Mouse (Mus musculus) CH12.LX (cell line): ENCODE measurements around the gene Gm8180. TPM values are rescaled to one million over a fixed set of nuclear protein-coding genes. Genes with fewer than 3 reads are reported as not detected.
A peak's percentile ranks its signal among the peaks of the same experiment; 100 is the strongest.
"Not testable (repeated sequence)": the region's sequence is repeated elsewhere in the genome, so short reads cannot be mapped to it uniquely, and the experiment has no call there.

Experiments
- DNase-seq: peaks from one replicate; pipeline ENCODE4 v3.0.0-alpha.2; 2013; ENCODE audit errors: extremely low read depth
- H3K27ac ChIP-seq: 2 replicates; pipeline ENCODE4 v1.5.1; 2012; ENCODE audit warnings: low read depth, mild to moderate bottlenecking, control low read depth, moderate library complexity; ENCODE audit not compliant: insufficient read depth
- H3K27me3 ChIP-seq: replicated peaks from 2 replicates; pipeline ENCODE3; 2012; ENCODE audit warnings: inconsistent platforms
- H3K36me3 ChIP-seq, 2 experiments: replicated peaks in 1 of 2; 2 replicates each; pipeline versions ENCODE3 to v1.6.1; 2012; ENCODE audit warnings: inconsistent platforms in 1 of 2, low read length in 1 of 2, mild to moderate bottlenecking in 1 of 2, mixed read lengths in 1 of 2, moderate library complexity in 1 of 2; ENCODE audit not compliant: control insufficient read depth in 1 of 2, insufficient read depth in 1 of 2
- H3K4me1 ChIP-seq, 2 experiments: 2 replicates each; pipeline ENCODE4 v1.6.1; 2012; ENCODE audit warnings: inconsistent platforms in 1 of 2, moderate library complexity in 1 of 2; ENCODE audit not compliant: insufficient read depth in 2 of 2, control insufficient read depth in 1 of 2
- H3K4me2 ChIP-seq: 2 replicates; pipeline ENCODE4 v1.6.1; 2012; ENCODE audit warnings: low read depth, mild to moderate bottlenecking, control low read depth; ENCODE audit not compliant: poor library complexity, insufficient read depth, severe bottlenecking
- H3K4me3 ChIP-seq, 3 experiments: fragments of 150-350 bp in 1 of 3; sonication (generic) in 1 of 3; replicated peaks in 1 of 3; 2 replicates each; pipeline versions ENCODE3 to v1.5.1; 2011 to 2012; ENCODE audit warnings: low read depth in 2 of 3, low read length in 2 of 3, mild to moderate bottlenecking in 2 of 3, moderate library complexity in 2 of 3, control low read depth in 1 of 3, improper control_type of control experiment in 1 of 3, inconsistent platforms in 1 of 3, mixed read lengths in 1 of 3; ENCODE audit not compliant: poor library complexity in 1 of 3
- H3K79me2 ChIP-seq: replicated peaks from 2 replicates; pipeline ENCODE4 v1.6.1; 2012; ENCODE audit warnings: mild to moderate bottlenecking, moderate library complexity; ENCODE audit not compliant: control insufficient read depth, poor library complexity, insufficient read depth, severe bottlenecking; ENCODE audit errors: extremely low read depth
- H3K9ac ChIP-seq: 2 replicates; pipeline ENCODE4 v1.6.1; 2012; ENCODE audit warnings: low read depth, mild to moderate bottlenecking, control low read depth, moderate library complexity; ENCODE audit not compliant: insufficient read depth
- H3K9me3 ChIP-seq: replicated peaks from 2 replicates; pipeline ENCODE3; 2012; ENCODE audit warnings: low read length, inconsistent platforms, mixed read lengths
- CTCF ChIP-seq, 2 experiments: IDR thresholded peaks in 1 of 2; conservative IDR thresholded peaks in 1 of 2; 2 replicates each; pipeline ENCODE4 v1.5.1; 2011 to 2012; ENCODE audit warnings: low read depth in 2 of 2, low read length in 2 of 2, improper control_type of control experiment in 1 of 2, inconsistent platforms in 1 of 2, mild to moderate bottlenecking in 1 of 2, moderate library complexity in 1 of 2
- RAD21 ChIP-seq: IDR thresholded peaks from 2 replicates; pipeline ENCODE4 v1.6.1; 2011; ENCODE audit warnings: low read depth, mild to moderate bottlenecking, low read length, improper control_type of control experiment, moderate library complexity
- SMC3 ChIP-seq: IDR thresholded peaks from 2 replicates; pipeline ENCODE4 v1.6.1; 2011; ENCODE audit warnings: low read depth, low read length, improper control_type of control experiment
- dilution Hi-C: fragments of 300-500 bp; cut with MboI; formaldehyde crosslinking; loops from 2 replicates; pipeline ENCODE4 v1.14.3; 2020; ENCODE audit warnings: low sequenced_read_pairs; ENCODE audit not compliant: extremely low pct_unique_long_range_greater_than_20kb, extremely low pct_ligation_motif_present
- in situ Hi-C: fragments of 300-500 bp; cut with MboI; formaldehyde crosslinking; loops from 3 replicates; pipeline ENCODE4 v1.14.3; 2019; ENCODE audit warnings: low sequenced_read_pairs, low pct_ligation_motif_present, low pct_unique_long_range_greater_than_20kb, mixed read lengths
- polyA plus RNA-seq: library from polyadenylated mRNA; unstranded; fragments of >175 nt; gene quantifications from 2 replicates; pipeline ENCODE4 v1.2.1, GENCODE M21; 2012; ENCODE audit warnings: low read depth; ENCODE audit not compliant: insufficient read length
- total RNA-seq, 2 experiments: library from RNA; depleted of rRNA; stranded (reverse); fragments of 300-350 nt in 1 of 2; fragments of >200 nt in 1 of 2; gene quantifications; 2 replicates each; pipeline ENCODE4 v1.2.3; 2012 to 2014

Gene Gm8180
- total and polyA plus RNA-seq, 3 experiments = not detected

DNA sequence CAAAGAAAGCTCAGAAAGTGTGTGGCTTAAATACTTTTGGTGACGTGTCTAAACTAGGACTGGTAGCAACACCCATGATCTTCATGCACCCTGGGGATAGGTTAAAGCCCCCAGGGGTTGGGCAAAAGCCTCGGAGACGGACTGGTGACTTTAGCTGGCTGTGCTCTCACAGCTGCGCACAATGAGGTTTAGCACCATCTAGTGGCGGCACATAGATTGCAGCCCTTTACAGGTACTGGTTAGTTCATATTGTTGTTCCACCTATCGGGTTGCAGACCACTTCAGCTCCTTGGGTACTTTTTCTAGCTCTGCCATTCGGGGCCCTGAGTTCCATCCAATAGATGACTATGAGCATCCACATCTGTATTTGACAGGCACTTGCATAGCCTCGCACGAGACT, 27.9 kb upstream of the Gm8180 start:
- H3K36me3 ChIP-seq, H3K4me3 ChIP-seq, dilution Hi-C loops, H3K79me2 ChIP-seq, H3K27me3 ChIP-seq, H3K9ac ChIP-seq, in situ Hi-C loops, H3K27ac ChIP-seq, H3K4me2 ChIP-seq, H3K9me3 ChIP-seq, H3K4me1 ChIP-seq: not testable (repeated sequence)
- peak; percentile 44 to 49 for TF ChIP-seq CTCF (conservative IDR thresholded peaks at IDR 0.05 in 1 of 2, IDR thresholded peaks at IDR 0.05 in 1 of 2; ENCODE audit: low read depth in 2 of 2, low read length in 2 of 2)
- peak; percentile 14; the same call in 1 of the 2 replicates for TF ChIP-seq SMC3
- peak; percentile 6 for TF ChIP-seq RAD21
- DNase-seq = peak; percentile 81

- H3K4me1 ChIP-seq, H3K9me3 ChIP-seq, H3K4me3 ChIP-seq, H3K79me2 ChIP-seq, dilution Hi-C loops, in situ Hi-C loops, H3K9ac ChIP-seq, H3K36me3 ChIP-seq, H3K27me3 ChIP-seq, H3K27ac ChIP-seq, DNase-seq, H3K4me2 ChIP-seq: not testable (repeated sequence)
These were observed 23.6 kb upstream of the Gm8180 start for GRCm38 (mm10) chr14:43808142-43808541.

DNA sequence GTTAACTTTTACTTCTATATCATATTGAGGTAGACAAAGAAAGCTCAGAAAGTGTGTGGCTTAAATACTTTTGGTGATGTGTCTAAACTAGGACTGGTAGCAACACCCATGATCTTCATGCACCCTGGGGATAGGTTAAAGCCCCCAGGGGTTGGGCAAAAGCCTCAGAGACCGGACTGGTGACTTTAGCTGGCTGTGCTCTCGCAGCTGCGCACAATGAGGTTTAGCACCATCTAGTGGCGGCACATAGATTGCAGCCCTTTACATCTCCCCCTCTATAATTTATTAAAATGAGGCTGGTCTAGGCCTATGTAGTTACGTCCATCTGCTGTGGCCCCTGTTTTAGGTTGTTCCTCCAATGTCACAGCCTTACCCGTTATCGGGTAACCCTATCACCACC, 19.9 kb upstream of the Gm8180 start:
- DNase-seq, H3K4me1 ChIP-seq, H3K27ac ChIP-seq, H3K79me2 ChIP-seq, H3K27me3 ChIP-seq, H3K36me3 ChIP-seq, H3K4me3 ChIP-seq, H3K4me2 ChIP-seq, H3K9ac ChIP-seq, H3K9me3 ChIP-seq, in situ Hi-C loops, dilution Hi-C loops: not testable (repeated sequence)

DNA sequence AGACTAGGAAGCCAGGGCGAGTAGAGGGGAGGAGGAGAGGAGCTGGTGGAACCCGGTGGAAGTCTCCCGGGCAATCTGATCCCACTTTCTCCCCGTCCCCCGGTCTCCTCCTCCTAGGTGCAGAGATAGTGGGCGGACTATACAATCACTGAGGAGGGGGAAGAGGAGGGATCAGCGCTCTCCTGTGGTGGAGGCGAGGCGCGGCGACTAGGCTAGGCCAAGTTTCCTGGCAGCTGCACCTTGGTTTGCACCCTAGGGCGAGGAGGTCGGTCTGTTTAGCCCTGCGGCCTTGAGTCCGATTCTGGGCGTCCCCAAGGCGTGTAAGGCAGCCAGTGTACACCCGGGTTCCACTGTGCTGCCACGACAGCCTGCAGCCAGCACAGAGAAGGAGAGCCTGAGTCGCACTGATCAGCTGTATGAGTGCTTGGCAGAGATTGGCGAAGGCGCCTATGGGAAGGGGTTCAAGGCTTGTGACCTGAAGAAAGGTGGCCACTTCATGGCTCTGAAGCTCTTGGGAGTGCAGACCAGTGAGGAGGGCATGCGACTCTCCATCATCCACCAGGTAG, 12.4 kb upstream of the Gm8180 start:
- H3K27ac ChIP-seq, DNase-seq, H3K9me3 ChIP-seq, H3K4me3 ChIP-seq, dilution Hi-C loops, H3K79me2 ChIP-seq, H3K36me3 ChIP-seq, H3K4me1 ChIP-seq, in situ Hi-C loops, H3K27me3 ChIP-seq, H3K9ac ChIP-seq, H3K4me2 ChIP-seq: not testable (repeated sequence)
